Mouse (Mus musculus) kidney, embryonic 15.5 days (tissue): ENCODE results near the gene E030025P04Rik. TPM values are rescaled to one million over a fixed set of nuclear protein-coding genes. Genes with fewer than 3 reads are reported as not detected.

Experiments
- ATAC-seq: fragments of 200-750 bp; cut with Nextera tagmentation; replicated peaks from 2 replicates; pipeline ENCODE4 v1.8.0; 2017; ENCODE audit warnings: moderate TSS enrichment; ENCODE audit not compliant: low FRiP score
- H3K27ac ChIP-seq: fragments of 300-500 bp; sonication (generic); 2 replicates; pipeline ENCODE4 v1.5.1; 2015; ENCODE audit warnings: mild to moderate bottlenecking, inconsistent platforms
- H3K27me3 ChIP-seq: fragments of 300-500 bp; sonication (generic); 2 replicates; pipeline ENCODE4 v1.6.1; 2015; ENCODE audit warnings: inconsistent platforms
- H3K36me3 ChIP-seq: fragments of 300-500 bp; sonication (generic); 2 replicates; pipeline ENCODE4 v1.6.1; 2015; ENCODE audit warnings: inconsistent platforms
- H3K4me1 ChIP-seq: fragments of 300-500 bp; sonication (generic); 2 replicates; pipeline ENCODE4 v1.6.1; 2015; ENCODE audit warnings: inconsistent platforms
- H3K4me2 ChIP-seq: fragments of 300-500 bp; sonication (generic); 2 replicates; pipeline ENCODE4 v1.6.1; 2015; ENCODE audit warnings: moderate library complexity, mild to moderate bottlenecking, inconsistent platforms
- H3K4me3 ChIP-seq: fragments of 300-500 bp; sonication (generic); replicated peaks from 2 replicates; pipeline ENCODE4 v1.5.1; 2015; ENCODE audit warnings: mild to moderate bottlenecking, inconsistent platforms
- H3K9ac ChIP-seq: fragments of 300-500 bp; sonication (generic); 2 replicates; pipeline ENCODE4 v1.6.1; 2015; ENCODE audit warnings: mild to moderate bottlenecking, inconsistent platforms
- H3K9me3 ChIP-seq: fragments of 300-500 bp; sonication (generic); replicated peaks from 2 replicates; pipeline ENCODE4 v1.6.1; 2016; ENCODE audit warnings: inconsistent platforms
- WGBS: fragments of 180-500 bp; shearing (Covaris S2); methylation state at CpG from one replicate; pipeline ENCODE4 v1.1.7; 2015; ENCODE audit warnings: mixed read lengths; 5-methylcytosine and 5-hydroxymethylcytosine counted together
- polyA plus RNA-seq: library from polyadenylated mRNA; unstranded; fragments of >200 nt; fragmentation: Nextera tagmentation; extraction: Ambion mirVana; gene quantifications from 2 replicates; pipeline ENCODE4 v1.2.1, GENCODE M21; 2015

The E030025P04Rik gene
- polyA plus RNA-seq, 1 experiment from 2014 or later = not detected

DNA sequence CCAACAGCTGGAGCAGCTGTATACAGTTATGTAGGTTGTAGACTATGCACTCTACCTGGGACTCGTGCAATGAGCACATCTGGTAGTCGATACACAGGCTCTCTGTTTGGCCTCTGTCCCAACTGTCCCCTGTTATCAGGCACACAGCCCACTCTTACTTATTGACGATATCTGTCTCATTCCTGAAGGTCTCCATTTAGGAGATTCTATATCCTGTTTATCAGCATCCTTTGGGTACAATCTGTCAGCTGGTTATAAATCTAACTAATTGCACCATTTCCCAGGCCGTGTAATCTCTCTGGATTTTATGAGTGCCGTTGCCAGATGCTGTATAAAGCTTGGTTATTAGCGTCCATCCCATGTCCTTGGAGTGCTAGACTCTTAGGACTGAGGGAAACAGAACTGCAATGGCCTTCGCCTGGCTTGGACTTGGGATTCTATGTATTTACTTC is 747 bp upstream of the E030025P04Rik start:
- Histone ChIP-seq H3K36me3 (no peaks in the 10 kb centered on the region), H3K4me1 (no peaks in the 10 kb centered on the region), H3K27ac (no peak overlapping the region), H3K9ac (no peak overlapping the region), H3K4me2 (no peak overlapping the region), H3K9me3 (no peaks in the 10 kb centered on the region), H3K27me3 (no peaks in the 10 kb centered on the region), H3K4me3 (no peak overlapping the region)
- no peak for ATAC-seq
- WGBS = 44% methylated on average over 7 of the region's 7 CpGs

DNA sequence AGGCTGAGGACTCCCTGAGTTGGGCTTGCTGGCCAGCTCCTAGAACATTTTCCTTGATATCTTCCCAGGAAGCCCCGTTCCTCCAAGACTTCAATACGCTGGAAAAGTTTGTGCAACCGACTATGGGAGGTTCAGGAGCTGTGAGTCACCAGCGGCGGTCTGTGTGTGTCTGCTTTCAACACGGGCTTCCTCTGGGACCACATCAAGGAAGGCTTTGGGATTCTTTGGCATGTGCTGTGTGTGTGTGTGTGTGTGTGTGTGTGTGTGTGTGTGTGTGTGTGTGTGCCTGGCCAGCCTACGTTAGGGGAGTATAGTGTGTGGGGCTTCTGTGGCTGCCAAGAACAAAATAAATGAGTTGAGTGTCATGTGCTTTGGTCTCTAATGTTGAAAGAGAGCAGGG is 17.7 kb downstream of the E030025P04Rik start:
- ATAC-seq = no peak
- Histone ChIP-seq H3K9me3 (no peaks in the 10 kb centered on the region; the same call in 1 of the 2 replicates), H3K36me3 (no peaks in the 10 kb centered on the region), H3K9ac (no peak overlapping the region), H3K4me2 (no peak overlapping the region), H3K4me1 (no peaks in the 10 kb centered on the region), H3K4me3 (no peak overlapping the region), H3K27ac (no peak overlapping the region), H3K27me3 (no peaks in the 10 kb centered on the region)
- 53% methylated on average over 7 of the region's 7 CpGs for WGBS

DNA sequence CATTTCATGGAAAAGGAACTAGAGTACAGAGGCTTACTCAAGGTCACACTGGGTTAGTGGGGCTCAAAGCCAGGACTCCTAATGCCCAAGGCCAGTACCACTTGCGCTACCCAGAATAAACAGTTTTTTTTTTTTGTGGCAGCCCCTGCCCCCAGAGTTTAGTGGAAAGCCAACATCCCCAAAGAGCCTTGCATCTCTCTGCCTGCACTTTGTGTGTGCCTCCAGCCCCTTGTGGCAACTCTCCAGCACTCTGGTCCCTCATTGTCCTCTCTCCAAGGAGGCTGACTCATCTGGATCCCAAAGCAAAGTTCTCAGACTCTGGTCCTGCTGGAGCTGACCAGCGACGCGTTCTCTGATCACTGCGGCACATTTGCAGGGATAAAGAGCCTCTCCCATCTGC is 18.7 kb downstream of the E030025P04Rik start:
- no peaks in the 10 kb centered on the region for H3K36me3 ChIP-seq
- no peak overlapping the region for H3K4me3 ChIP-seq
- H3K9ac ChIP-seq = no peak overlapping the region
- ATAC-seq = no peak
- no peak overlapping the region for H3K27ac ChIP-seq
- H3K4me1 ChIP-seq = no peaks in the 10 kb centered on the region
- no peaks in the 10 kb centered on the region for H3K27me3 ChIP-seq
- WGBS = 82% methylated on average over 5 of the region's 5 CpGs
- no peak overlapping the region for H3K4me2 ChIP-seq
- no peaks in the 10 kb centered on the region; the same call in 1 of the 2 replicates for H3K9me3 ChIP-seq

DNA sequence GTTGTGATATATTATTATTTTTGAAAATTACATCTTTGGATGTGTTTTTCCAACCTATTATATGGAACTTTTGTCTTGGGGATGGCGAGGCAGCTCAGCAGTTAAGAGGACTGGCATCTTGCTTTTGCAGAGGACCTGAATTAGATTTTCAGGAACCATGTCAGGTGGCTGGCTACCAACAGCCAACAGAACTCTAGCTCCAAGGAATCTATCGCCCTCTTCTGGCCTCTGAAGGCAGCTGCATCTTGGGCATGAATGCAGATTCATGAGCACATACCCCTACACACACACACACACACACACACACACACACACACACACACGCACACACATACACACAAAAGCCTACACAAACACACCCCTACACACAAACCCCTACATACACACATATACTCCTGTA is 19.9 kb downstream of the E030025P04Rik start:
- no peaks in the 10 kb centered on the region for H3K36me3 ChIP-seq
- 57% methylated on average over 3 of the region's 3 CpGs for WGBS
- H3K4me3 ChIP-seq = no peak overlapping the region
- no peaks in the 10 kb centered on the region for H3K4me1 ChIP-seq
- no peak overlapping the region for H3K4me2 ChIP-seq
- H3K27me3 ChIP-seq = no peaks in the 10 kb centered on the region
- no peak for ATAC-seq
- no peak overlapping the region for H3K9ac ChIP-seq
- H3K9me3 ChIP-seq = no peaks in the 10 kb centered on the region
- H3K27ac ChIP-seq = no peak overlapping the region

DNA sequence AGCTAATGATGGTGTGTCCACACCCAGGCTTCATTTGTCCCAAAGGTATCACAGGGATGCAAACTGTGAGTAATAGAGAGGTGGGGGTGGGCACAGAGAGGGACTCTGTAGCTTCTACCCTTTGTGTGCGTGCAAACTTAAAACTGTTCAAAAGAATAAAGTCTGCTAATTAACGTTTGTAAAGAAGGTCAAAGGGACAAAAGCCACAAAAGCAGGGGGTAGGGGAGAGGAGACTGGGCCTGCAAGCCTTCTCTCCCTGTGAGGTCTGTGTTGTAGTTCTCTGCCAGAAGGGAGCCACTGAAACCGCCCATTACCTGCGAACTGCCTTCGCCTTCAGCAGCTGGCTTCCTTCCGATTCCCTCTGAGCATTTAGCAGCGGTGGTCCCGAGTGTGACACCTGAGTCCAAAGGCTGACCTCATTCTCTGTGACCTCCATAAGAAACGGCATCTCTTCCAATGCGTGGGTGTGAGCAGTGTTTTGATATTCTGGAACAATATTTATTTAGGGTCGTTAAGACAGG is 34.3 kb downstream of the E030025P04Rik start:
- H3K9ac ChIP-seq = no peak overlapping the region
- H3K4me2 ChIP-seq = no peak overlapping the region
- H3K27ac ChIP-seq = no peak overlapping the region
- no peaks in the 10 kb centered on the region; the same call in 1 of the 2 replicates for H3K27me3 ChIP-seq
- 30% methylated on average over 11 of the region's 11 CpGs for WGBS
- peaks cover 19% of the 10 kb centered on the region for H3K4me1 ChIP-seq
- H3K4me3 ChIP-seq = no peak overlapping the region
- no peak for ATAC-seq
- no peaks in the 10 kb centered on the region for H3K36me3 ChIP-seq
- no peaks in the 10 kb centered on the region for H3K9me3 ChIP-seq

DNA sequence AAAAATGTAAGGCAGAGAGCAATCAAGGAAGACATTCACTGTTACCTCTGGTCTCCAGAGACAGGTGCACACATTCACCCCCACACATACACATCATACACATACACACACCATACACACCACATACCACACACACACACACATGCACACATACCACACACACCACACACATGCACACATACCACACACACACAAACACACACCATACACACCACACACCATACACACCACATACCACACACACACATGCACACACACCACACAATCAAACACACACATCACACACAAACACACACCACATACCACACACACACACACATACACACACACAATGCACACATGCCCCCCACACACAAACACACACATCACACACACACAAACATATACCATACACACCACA is 35.1 kb downstream of the E030025P04Rik start:
- no peak overlapping the region for H3K27ac ChIP-seq
- H3K4me3 ChIP-seq = no peak overlapping the region
- H3K9ac ChIP-seq = no peak overlapping the region
- H3K9me3 ChIP-seq = no peaks in the 10 kb centered on the region
- H3K36me3 ChIP-seq = no peaks in the 10 kb centered on the region
- H3K27me3 ChIP-seq = no peaks in the 10 kb centered on the region; the same call in 1 of the 2 replicates
- H3K4me2 ChIP-seq = no peak overlapping the region
- no peak for ATAC-seq
- peaks cover 19% of the 10 kb centered on the region for H3K4me1 ChIP-seq

DNA sequence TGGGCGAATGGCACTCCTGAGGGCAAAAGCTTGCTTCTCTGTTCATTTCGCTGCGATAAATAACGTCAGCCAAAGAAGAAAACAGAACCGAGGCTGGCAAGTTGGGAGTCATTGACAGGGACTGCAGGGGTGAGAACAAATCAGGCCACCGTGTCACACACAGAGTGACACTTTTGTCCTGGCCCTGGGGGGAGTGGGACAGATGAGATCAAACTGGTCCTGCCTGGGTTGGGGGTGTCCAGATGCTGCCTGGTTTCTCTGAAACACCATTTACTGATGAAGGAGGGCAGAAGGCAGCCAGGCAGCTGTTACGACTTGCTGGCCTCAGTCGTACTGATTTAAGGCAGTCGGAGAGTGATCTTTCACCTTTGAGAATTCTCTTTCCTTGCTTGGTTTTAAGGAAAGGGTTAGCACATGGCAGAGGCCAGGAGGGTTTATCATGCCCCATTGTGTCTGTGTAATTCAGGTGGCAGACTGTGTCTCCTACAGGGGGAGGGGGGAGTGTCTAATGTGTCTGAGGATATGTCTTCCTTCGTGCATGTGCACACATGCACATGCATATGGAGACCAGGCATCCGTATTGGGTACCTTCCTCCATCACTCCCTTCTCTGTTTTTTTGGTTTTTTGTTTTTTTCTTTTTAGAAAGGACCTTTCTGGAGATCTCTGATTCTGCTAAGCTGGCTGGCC is 36.5 kb downstream of the E030025P04Rik start:
- WGBS = 28% methylated on average over 11 of the region's 11 CpGs
- H3K4me3 ChIP-seq = no peak overlapping the region
- peaks cover 19% of the 10 kb centered on the region for H3K4me1 ChIP-seq
- no peak overlapping the region for H3K9ac ChIP-seq
- no peaks in the 10 kb centered on the region for H3K9me3 ChIP-seq
- H3K4me2 ChIP-seq = no peak overlapping the region
- no peaks in the 10 kb centered on the region; the same call in 1 of the 2 replicates for H3K27me3 ChIP-seq
- H3K36me3 ChIP-seq = no peaks in the 10 kb centered on the region
- ATAC-seq = no peak
- no peak overlapping the region for H3K27ac ChIP-seq

DNA sequence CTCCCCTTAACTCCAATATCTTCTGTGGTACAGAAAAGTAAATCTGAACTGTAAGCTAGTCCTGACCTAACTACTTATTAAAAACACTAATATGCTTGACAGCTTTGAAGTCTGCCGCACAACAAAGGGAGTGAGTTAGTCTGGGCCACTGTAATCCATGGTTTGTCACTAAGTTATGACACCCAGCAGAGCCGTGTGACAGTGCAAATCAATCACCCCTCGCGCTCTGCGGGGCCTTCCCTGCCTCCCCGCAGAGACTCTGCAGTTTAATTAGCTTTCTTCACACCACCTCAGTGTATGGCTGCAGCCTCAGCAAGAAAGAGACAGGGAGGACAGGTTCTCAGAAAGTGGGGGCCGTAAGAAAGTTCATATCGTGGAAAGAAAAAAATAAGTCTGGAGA is 37.4 kb downstream of the E030025P04Rik start:
- WGBS = 8% methylated on average over 8 of the region's 8 CpGs
- H3K27ac ChIP-seq = no peak overlapping the region
- H3K36me3 ChIP-seq = no peaks in the 10 kb centered on the region
- ATAC-seq = 0 out of 2 replicates have a peak, but pooled peaks have one; percentile 40
- no peak overlapping the region for H3K4me2 ChIP-seq
- no peaks in the 10 kb centered on the region for H3K9me3 ChIP-seq
- no peaks in the 10 kb centered on the region; the same call in 1 of the 2 replicates for H3K27me3 ChIP-seq
- H3K4me3 ChIP-seq = no peak overlapping the region
- peaks cover 19% of the 10 kb centered on the region for H3K4me1 ChIP-seq
- H3K9ac ChIP-seq = no peak overlapping the region

DNA sequence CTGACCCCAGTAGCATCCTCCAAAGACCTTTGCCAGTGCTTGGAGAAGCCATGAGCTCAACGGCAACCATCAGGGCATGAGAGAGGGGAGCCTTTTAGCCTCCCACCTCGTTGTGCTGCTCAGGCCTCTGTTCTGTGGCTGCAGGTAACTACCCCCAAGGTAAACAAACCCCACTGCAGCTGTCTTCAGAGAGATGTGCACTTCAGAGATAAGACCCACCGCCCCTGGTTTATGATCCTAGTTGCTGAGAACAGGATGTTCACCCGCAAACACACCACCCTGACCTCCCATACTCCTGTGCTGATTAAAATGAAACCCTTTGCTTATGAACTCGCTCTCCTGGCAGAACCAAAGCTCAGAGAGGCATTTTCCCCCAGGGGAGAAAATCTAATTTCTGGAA is 38.0 kb downstream of the E030025P04Rik start:
- H3K4me1 ChIP-seq = peaks cover 19% of the 10 kb centered on the region
- no peaks in the 10 kb centered on the region for H3K9me3 ChIP-seq
- no peak for ATAC-seq
- no peaks in the 10 kb centered on the region; the same call in 1 of the 2 replicates for H3K27me3 ChIP-seq
- H3K4me2 ChIP-seq = no peak overlapping the region
- H3K27ac ChIP-seq = no peak overlapping the region
- 29% methylated on average over 5 of the region's 5 CpGs for WGBS
- no peaks in the 10 kb centered on the region for H3K36me3 ChIP-seq
- no peak overlapping the region for H3K9ac ChIP-seq
- H3K4me3 ChIP-seq = no peak overlapping the region

DNA sequence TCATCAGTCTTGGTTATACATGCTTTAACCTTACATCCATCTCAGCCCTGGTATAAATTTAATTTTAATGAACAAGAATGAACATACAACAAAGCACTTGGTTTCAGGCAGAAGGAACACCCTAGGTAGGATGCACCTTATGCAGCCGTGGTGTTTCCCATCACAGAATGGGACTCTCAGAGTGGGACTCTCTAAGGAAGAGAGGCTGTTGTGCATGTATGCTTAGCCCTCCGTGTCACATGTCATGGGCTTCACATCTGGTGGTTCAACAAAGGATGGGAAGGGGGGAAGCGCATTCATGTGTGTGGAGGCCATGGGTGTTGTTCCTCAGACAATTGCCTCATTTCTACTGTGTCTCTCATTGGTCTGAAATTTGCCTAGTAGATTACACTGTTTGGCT is 40.8 kb downstream of the E030025P04Rik start:
- Histone ChIP-seq H3K9me3 (no peaks in the 10 kb centered on the region), H3K27ac (no peak overlapping the region), H3K27me3 (no peaks in the 10 kb centered on the region; the same call in 1 of the 2 replicates), H3K4me3 (no peak overlapping the region), H3K9ac (no peak overlapping the region), H3K4me1 (peaks cover 24% of the 10 kb centered on the region), H3K4me2 (no peak overlapping the region), H3K36me3 (no peaks in the 10 kb centered on the region)
- 87% methylated on average over 3 of the region's 3 CpGs for WGBS
- no peak for ATAC-seq

DNA sequence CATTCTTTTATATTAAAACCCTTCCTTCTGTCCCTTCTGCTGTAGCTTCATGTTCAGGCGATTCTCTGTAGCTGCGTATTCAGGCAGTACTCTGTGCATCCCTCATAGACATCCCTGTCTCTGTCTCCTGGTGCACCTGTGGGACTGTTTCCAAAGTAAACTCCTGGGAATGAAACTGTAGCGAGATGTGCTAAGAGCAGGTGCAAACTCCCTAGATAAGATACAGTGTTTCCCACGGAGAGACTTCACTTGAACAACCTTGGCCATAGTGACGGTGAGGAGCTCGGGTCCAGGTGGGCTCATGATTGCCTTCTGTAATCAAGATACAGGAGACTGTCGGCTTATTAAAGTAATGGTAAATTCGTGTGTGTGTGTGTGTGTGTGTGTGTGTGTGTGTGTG is 41.5 kb downstream of the E030025P04Rik start:
- Histone ChIP-seq H3K4me2 (no peak overlapping the region), H3K4me3 (no peak overlapping the region), H3K4me1 (peaks cover 29% of the 10 kb centered on the region), H3K27ac (no peak overlapping the region), H3K27me3 (no peaks in the 10 kb centered on the region; the same call in 1 of the 2 replicates), H3K36me3 (no peaks in the 10 kb centered on the region), H3K9ac (no peak overlapping the region), H3K9me3 (no peaks in the 10 kb centered on the region)
- no peak for ATAC-seq
- WGBS = 93% methylated on average over 8 of the region's 8 CpGs

DNA sequence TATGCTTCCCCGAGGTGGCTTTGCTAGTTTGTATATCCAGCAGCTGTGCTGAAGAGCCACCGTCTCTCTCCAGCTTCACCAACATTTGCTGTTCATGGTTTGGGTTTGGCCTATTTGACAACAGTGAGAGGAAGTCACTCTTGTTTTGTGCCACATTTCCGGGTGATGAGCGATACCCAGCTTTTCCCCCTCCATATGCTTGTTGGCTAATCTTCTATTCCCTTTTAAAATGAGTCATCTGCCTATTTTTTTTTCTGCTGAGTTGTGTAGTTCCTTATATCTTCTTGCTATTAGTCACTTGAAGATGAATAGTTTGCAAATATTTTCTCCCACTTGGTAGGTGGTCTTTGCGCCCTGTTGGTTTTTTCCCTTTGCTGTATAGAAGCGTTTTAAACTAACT is 43.9 kb downstream of the E030025P04Rik start:
- no peaks in the 10 kb centered on the region for H3K36me3 ChIP-seq
- H3K4me3 ChIP-seq = no peak overlapping the region
- no peak overlapping the region for H3K4me2 ChIP-seq
- H3K4me1 ChIP-seq = peaks cover 21% of the 10 kb centered on the region
- H3K9me3 ChIP-seq = no peaks in the 10 kb centered on the region
- H3K27ac ChIP-seq = no peak overlapping the region
- no peak for ATAC-seq
- no peaks in the 10 kb centered on the region; the same call in 1 of the 2 replicates for H3K27me3 ChIP-seq
- WGBS = 87% methylated on average over 6 of the region's 6 CpGs
- no peak overlapping the region for H3K9ac ChIP-seq
